Mouse (Mus musculus): ENCODE data around the gene Tnfsf9.

DNA sequence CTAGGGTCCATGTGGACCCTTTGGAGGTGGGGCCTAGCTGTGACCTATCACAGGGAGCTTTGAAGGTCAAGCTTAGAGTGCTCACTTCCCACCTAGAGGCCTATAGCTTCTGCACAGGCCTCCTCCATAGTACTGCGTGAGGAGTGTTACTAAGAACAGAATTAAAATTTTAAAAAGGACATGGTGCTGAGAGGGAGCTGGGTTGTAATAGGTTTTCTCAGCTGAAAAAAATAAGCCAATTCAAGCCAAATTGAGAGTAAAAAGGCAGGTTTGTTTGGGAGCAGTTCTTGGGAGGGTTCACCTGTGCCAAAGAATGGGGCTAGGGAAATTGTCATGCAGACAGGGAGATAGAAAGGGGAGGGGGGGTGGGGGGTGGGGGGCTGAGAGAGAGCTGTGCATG lies 40.0 kb downstream of the Tnfsf9 start:
- TF ChIP-seq POLR2A (IDR thresholded peaks at IDR 0.05; ENCODE audit: low read depth, low read length) (no peak), CTCF (IDR thresholded peaks at IDR 0.05; ENCODE audit: extremely low read depth, insufficient read depth, insufficient read length, insufficient replicate concordance) (no peak)
